Mouse (Mus musculus): ENCODE measurements around the gene Klf13.

- TF ChIP-seq CTCF (IDR thresholded peaks at IDR 0.05; ENCODE audit: control insufficient read depth, insufficient read depth, low read length) (no peak), POLR2A (IDR thresholded peaks at IDR 0.05; ENCODE audit: borderline replicate concordance, control insufficient read depth, low read depth, low read length) (no peak)
Observed at GRCm38 (mm10) chr7:63984329-63984728, 45.6 kb upstream of the Klf13 start.
